Mouse (Mus musculus): Measurements from ENCODE around the gene Ptpre. TPM values are rescaled to one million over a fixed set of nuclear protein-coding genes. Genes with fewer than 3 reads are reported as not detected.

Gene Ptpre
- polyA plus RNA-seq, 1 experiment, result 6.7 TPM

GRCm38 (mm10) chr7:135653601-135654000 lies 116.3 kb downstream of the Ptpre start:
- TF ChIP-seq CTCF (IDR thresholded peaks at IDR 0.05; ENCODE audit: borderline replicate concordance, extremely low read depth, insufficient read depth, insufficient read length) (no peak), POLR2A (IDR thresholded peaks at IDR 0.05; ENCODE audit: borderline replicate concordance, extremely low read depth, insufficient read depth, insufficient read length, poor library complexity, severe bottlenecking) (no peak)
- DNase-seq (ENCODE audit: low read depth), result no peak

DNA sequence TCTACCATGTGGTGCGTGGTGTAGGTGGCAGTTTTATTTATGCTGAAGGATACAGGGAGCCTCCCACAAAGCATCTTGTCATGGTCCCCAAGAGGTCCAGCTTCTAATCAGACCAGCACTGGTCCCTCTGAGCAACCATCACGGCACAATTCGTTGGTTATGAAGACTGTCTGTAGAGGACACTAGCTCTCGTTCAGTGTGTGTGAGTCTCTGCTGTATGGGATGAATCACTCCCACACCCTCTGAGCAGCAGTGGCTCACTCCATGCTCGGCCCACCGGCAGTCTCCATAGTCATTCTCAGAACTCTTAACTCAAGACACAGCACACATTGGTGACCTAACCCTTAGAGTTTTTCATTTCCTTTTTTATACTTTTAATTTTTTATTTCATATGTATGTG lies 117.0 kb downstream of the Ptpre start:
- no peak for DNase-seq (ENCODE audit: low read depth)
- TF ChIP-seq POLR2A (IDR thresholded peaks at IDR 0.05; ENCODE audit: borderline replicate concordance, extremely low read depth, insufficient read depth, insufficient read length, poor library complexity, severe bottlenecking), result no peak
- TF ChIP-seq CTCF (IDR thresholded peaks at IDR 0.05; ENCODE audit: borderline replicate concordance, extremely low read depth, insufficient read depth, insufficient read length), result no peak

- TF ChIP-seq POLR2A (IDR thresholded peaks at IDR 0.05; ENCODE audit: borderline replicate concordance, extremely low read depth, insufficient read depth, insufficient read length, poor library complexity, severe bottlenecking), result no peak
- no peak for TF ChIP-seq CTCF (IDR thresholded peaks at IDR 0.05; ENCODE audit: borderline replicate concordance, extremely low read depth, insufficient read depth, insufficient read length)
Measured at GRCm38 (mm10) chr7:135655113-135655512, 117.8 kb downstream of the Ptpre start.

DNA sequence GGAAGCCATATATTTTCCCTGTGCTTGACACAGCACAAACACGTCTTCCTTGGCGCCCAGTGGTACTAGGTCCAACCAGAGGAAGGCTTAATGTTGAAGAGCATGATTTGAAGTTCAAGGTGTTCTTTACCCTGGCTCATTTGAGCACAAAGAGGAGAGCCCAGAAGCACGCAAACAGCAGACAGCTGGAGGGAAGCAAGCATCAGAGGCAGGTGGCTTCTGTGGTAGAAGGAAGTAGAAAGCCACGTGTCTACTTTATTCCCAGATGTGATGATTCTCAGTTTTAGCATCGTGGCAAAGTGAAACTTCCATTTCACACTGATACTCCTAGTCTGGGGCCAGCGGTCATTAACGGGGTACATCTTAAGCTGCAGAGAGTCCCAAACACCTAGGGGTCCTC lies 120.9 kb downstream of the Ptpre start:
- TF ChIP-seq POLR2A (IDR thresholded peaks at IDR 0.05; ENCODE audit: borderline replicate concordance, extremely low read depth, insufficient read depth, insufficient read length, poor library complexity, severe bottlenecking), result no peak
- no peak for TF ChIP-seq CTCF (IDR thresholded peaks at IDR 0.05; ENCODE audit: borderline replicate concordance, extremely low read depth, insufficient read depth, insufficient read length)
- no peak for DNase-seq (ENCODE audit: low read depth)

More at GRCm38 (mm10) chr7:135655113-135655512, 117.8 kb downstream of the Ptpre start:
- DNase-seq (ENCODE audit: low read depth), result no peak

- TF ChIP-seq POLR2A (IDR thresholded peaks at IDR 0.05; ENCODE audit: borderline replicate concordance, extremely low read depth, insufficient read depth, insufficient read length, poor library complexity, severe bottlenecking), result no peak
- no peak for DNase-seq (ENCODE audit: low read depth)
Measured at GRCm38 (mm10) chr7:135659314-135659935, 122.1 kb downstream of the Ptpre start.

DNA sequence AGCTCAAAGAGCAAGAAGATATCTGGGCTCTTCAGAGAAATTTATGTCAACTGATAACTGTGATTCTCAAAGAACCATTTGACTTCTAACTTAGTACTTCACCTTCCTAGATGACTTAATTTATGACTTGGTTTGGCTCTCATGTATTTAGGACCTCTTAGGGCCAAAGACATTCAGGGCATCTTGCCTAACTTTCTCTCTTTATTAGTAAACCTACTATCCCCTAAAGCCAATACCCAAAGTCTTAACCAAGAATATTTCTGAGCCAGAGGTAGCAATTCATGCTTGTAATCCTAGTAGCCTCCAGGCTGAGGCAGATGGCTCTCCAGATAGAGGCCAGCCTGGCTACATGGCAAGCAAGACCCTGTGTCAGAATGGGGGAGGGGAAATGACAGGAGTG lies 123.0 kb downstream of the Ptpre start:
- TF ChIP-seq POLR2A (IDR thresholded peaks at IDR 0.05; ENCODE audit: borderline replicate concordance, extremely low read depth, insufficient read depth, insufficient read length, poor library complexity, severe bottlenecking), result no peak
- no peak for TF ChIP-seq CTCF (IDR thresholded peaks at IDR 0.05; ENCODE audit: borderline replicate concordance, extremely low read depth, insufficient read depth, insufficient read length)
- DNase-seq (ENCODE audit: low read depth), result no peak

- TF ChIP-seq POLR2A (IDR thresholded peaks at IDR 0.05; ENCODE audit: borderline replicate concordance, extremely low read depth, insufficient read depth, insufficient read length, poor library complexity, severe bottlenecking), result no peak
- no peak for TF ChIP-seq CTCF (IDR thresholded peaks at IDR 0.05; ENCODE audit: borderline replicate concordance, extremely low read depth, insufficient read depth, insufficient read length)
- DNase-seq (ENCODE audit: low read depth), result no peak
Measured at GRCm38 (mm10) chr7:135664211-135664610, 126.9 kb downstream of the Ptpre start.

DNA sequence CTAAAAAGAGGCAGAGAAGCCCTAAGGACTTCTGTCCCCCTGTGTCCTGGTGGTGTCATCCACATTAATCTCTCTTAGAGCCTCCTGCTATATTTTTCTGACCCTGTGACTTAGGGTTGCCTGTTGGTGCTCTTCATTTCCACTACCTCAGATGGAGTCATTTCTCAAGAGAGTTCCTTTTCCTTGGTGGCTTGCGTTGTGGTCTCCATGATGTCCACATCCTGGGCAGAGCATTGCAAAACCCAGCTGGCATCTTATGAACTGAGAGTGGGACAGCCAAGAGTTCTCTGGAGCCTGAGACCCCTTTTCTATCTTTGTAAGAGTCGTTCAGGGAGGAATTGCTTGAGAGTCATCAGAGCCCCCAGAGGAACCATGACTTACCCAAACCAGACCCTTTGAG lies 129.0 kb downstream of the Ptpre start:
- no peak for DNase-seq (ENCODE audit: low read depth)
- TF ChIP-seq POLR2A (IDR thresholded peaks at IDR 0.05; ENCODE audit: borderline replicate concordance, extremely low read depth, insufficient read depth, insufficient read length, poor library complexity, severe bottlenecking), result no peak
- no peak for TF ChIP-seq CTCF (IDR thresholded peaks at IDR 0.05; ENCODE audit: borderline replicate concordance, extremely low read depth, insufficient read depth, insufficient read length)

DNA sequence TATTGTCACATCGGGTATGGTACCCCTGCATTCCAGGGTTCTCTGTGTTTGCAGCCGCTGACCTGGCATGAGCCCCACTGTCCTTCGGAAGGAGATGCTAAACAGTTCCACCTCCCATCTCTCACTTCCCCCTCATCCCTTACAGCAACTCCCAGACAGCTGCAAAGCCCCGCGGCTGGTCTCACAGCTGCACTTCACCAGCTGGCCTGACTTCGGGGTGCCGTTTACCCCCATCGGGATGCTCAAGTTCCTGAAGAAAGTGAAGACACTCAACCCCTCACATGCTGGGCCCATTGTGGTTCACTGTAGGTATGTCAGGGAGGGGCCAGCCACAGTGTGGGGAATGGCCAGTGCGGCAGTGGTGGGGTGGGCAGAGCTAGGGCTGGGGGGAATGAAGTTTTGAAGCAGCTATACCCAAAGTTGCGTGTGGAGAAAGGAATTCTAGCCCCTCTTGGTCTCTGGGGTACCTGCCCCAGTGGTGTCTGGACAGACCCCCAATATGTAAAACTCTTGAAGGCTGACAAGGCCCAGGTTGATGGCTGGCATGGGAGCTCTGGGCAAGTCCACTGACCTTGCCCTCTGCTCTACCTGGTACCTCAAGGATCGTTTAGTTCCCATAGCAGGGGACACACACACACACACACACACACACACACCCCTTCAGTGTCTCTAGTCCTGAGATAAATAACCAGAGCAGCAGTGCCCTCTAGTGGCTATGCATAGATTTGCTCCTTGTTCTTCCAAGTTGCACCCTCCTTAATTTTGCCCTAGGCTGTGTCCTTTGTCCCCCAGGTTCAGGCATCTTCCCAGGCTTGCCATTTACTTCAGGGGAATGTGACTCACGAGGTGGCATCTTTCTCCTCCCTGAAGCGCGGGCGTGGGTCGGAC lies 131.8 kb downstream of the Ptpre start:
- TF ChIP-seq POLR2A (IDR thresholded peaks at IDR 0.05; ENCODE audit: borderline replicate concordance, extremely low read depth, insufficient read depth, insufficient read length, poor library complexity, severe bottlenecking), result no peak
- peak; percentile 80; the same call in 1 of the 2 replicates for TF ChIP-seq CTCF (IDR thresholded peaks at IDR 0.05; ENCODE audit: borderline replicate concordance, extremely low read depth, insufficient read depth, insufficient read length)

DNA sequence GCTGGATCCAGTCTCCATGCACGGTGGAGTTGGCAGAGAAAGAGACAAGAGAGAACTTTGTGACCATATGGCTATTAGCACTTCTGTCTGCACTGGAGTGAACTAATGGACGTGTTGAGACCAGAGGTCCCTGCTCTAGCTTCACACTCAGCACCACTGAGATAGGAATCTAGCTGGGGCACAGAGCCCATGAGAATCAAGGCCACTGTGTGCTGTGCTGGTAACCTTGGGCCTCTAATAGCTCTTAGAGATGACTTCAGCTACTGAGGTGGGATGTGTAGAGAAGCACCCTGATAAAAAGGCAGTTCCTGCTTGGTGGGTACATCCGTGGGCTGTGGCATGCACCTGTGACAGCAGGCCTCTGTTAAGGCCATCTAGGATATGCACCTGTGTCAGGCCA lies 136.3 kb downstream of the Ptpre start:
- TF ChIP-seq POLR2A (IDR thresholded peaks at IDR 0.05; ENCODE audit: borderline replicate concordance, extremely low read depth, insufficient read depth, insufficient read length, poor library complexity, severe bottlenecking), result no peak
- no peak for TF ChIP-seq CTCF (IDR thresholded peaks at IDR 0.05; ENCODE audit: borderline replicate concordance, extremely low read depth, insufficient read depth, insufficient read length)
- no peak for DNase-seq (ENCODE audit: low read depth)

More for the DNA sequence above, 131.8 kb downstream of the Ptpre start:
- peak; percentile 89 for DNase-seq (ENCODE audit: low read depth)

- DNase-seq (ENCODE audit: low read depth), result no peak
- no peak for TF ChIP-seq CTCF (IDR thresholded peaks at IDR 0.05; ENCODE audit: borderline replicate concordance, extremely low read depth, insufficient read depth, insufficient read length)
- TF ChIP-seq POLR2A (IDR thresholded peaks at IDR 0.05; ENCODE audit: borderline replicate concordance, extremely low read depth, insufficient read depth, insufficient read length, poor library complexity, severe bottlenecking), result no peak
Measured at GRCm38 (mm10) chr7:135676722-135677121, 139.4 kb downstream of the Ptpre start.

All from brain, embryonic 14.5 days (tissue).